Mouse (Mus musculus) kidney, embryonic 14.5 days (tissue): ENCODE measurements around the gene Tubb4b. TPM values are rescaled to one million over a fixed set of nuclear protein-coding genes. Genes with fewer than 3 reads are reported as not detected.

Experiments used
- ATAC-seq: fragments of 200-750 bp; cut with Nextera tagmentation; 2 replicates; pipeline ENCODE4 v1.8.0; 2017; ENCODE audit warnings: moderate number of reproducible peaks, mild to moderate bottlenecking, moderate TSS enrichment, moderate library complexity; ENCODE audit not compliant: low FRiP score, low TSS enrichment
- H3K27ac ChIP-seq: fragments of 300-500 bp; sonication (generic); 2 replicates; pipeline ENCODE4 v1.5.1; 2014; ENCODE audit warnings: low read depth, mild to moderate bottlenecking, low read length, moderate library complexity, mixed read lengths
- H3K27me3 ChIP-seq: fragments of 300-500 bp; sonication (generic); 2 replicates; pipeline ENCODE4 v1.6.1; 2014; ENCODE audit warnings: mild to moderate bottlenecking, low read length; ENCODE audit not compliant: control insufficient read depth, insufficient read depth
- H3K36me3 ChIP-seq: fragments of 300-500 bp; sonication (generic); 2 replicates; pipeline ENCODE4 v1.6.1; 2014; ENCODE audit warnings: low read length, mixed read lengths; ENCODE audit not compliant: control insufficient read depth, insufficient read depth
- H3K4me1 ChIP-seq: fragments of 300-500 bp; sonication (generic); 2 replicates; pipeline ENCODE4 v1.6.1; 2014; ENCODE audit warnings: low read length, mixed read lengths; ENCODE audit not compliant: control insufficient read depth, insufficient read depth
- H3K4me2 ChIP-seq: fragments of 300-500 bp; sonication (generic); replicated peaks from 2 replicates; pipeline ENCODE4 v1.6.1; 2014; ENCODE audit warnings: low read depth, mild to moderate bottlenecking, low read length
- H3K4me3 ChIP-seq: fragments of 300-500 bp; sonication (generic); 2 replicates; pipeline ENCODE4 v1.5.1; 2014; ENCODE audit warnings: mild to moderate bottlenecking, low read length
- H3K9ac ChIP-seq: fragments of 300-500 bp; sonication (generic); 2 replicates; pipeline ENCODE4 v1.6.1; 2014; ENCODE audit warnings: low read depth, mild to moderate bottlenecking, low read length, moderate library complexity
- H3K9me3 ChIP-seq: fragments of 300-500 bp; sonication (generic); 2 replicates; pipeline ENCODE4 v1.6.1; 2016; ENCODE audit warnings: low read length; ENCODE audit not compliant: control insufficient read depth
- WGBS: fragments of 180-500 bp; shearing (Covaris S2); extraction: QIAGEN DNeasy Blood & Tissue Kit; methylation state at CpG from one replicate; pipeline ENCODE4 v1.1.7; 2014; 5-methylcytosine and 5-hydroxymethylcytosine counted together
- polyA plus RNA-seq: library from polyadenylated mRNA; unstranded; fragments of >200 nt; fragmentation: Nextera tagmentation; extraction: Ambion mirVana; gene quantifications from 2 replicates; pipeline ENCODE4 v1.2.1, GENCODE M21; 2014

The Tubb4b gene
- polyA plus RNA-seq, 1 experiment from 2014 or later, result 565 TPM

DNA sequence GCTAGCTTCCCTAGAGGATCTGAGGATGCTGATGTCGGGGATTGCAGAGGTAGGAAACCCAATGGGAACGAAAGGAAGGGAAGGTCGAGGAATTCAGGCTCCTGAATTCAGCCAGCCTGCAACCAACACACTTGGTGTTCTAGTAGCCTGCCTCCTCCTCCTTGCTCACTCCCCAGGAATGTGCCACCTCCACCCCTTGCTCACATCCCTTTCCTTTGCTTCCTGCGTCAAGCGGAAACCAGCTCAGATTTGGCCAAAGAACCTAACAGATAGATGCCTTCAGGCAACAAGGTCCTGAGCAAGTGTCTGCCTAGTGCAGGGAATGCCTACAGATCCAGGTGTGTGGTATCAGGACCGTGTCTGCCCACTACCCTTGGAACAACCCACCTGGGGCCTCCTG, 47.9 kb downstream of the Tubb4b start:
- H3K4me3 ChIP-seq, result no peak overlapping the region
- peak overlapping the region; percentile 73; the same call in 1 of the 2 replicates for H3K27ac ChIP-seq
- WGBS, result 48% methylated on average over 6 of the region's 6 CpGs
- no peaks in the 10 kb centered on the region for H3K36me3 ChIP-seq
- H3K4me2 ChIP-seq, result peak overlapping the region; percentile 27
- no peak for ATAC-seq
- no peak overlapping the region for H3K9ac ChIP-seq
- no peaks in the 10 kb centered on the region for H3K9me3 ChIP-seq
- peaks cover 42% of the 10 kb centered on the region for H3K4me1 ChIP-seq
- peaks cover 19% of the 10 kb centered on the region for H3K27me3 ChIP-seq

GRCm38 (mm10) chr2:25175690-25176078, 48.8 kb downstream of the Tubb4b start:
- Histone ChIP-seq H3K36me3 (no peaks in the 10 kb centered on the region), H3K4me3 (no peak overlapping the region), H3K4me2 (no peak overlapping the region; the same call in 1 of the 2 replicates), H3K27me3 (peaks cover 10% of the 10 kb centered on the region), H3K27ac (peak overlapping the region; percentile 32), H3K9me3 (no peaks in the 10 kb centered on the region), H3K4me1 (peaks cover 40% of the 10 kb centered on the region), H3K9ac (no peak overlapping the region)
- WGBS, result 70% methylated on average over 4 of the region's 4 CpGs
- no peak for ATAC-seq

GRCm38 (mm10) chr2:25174866-25175689, 49.4 kb downstream of the Tubb4b start:
- ATAC-seq, result no peak
- H3K27ac ChIP-seq, result peak overlapping the region; percentile 32; the same call in 1 of the 2 replicates
- no peaks in the 10 kb centered on the region for H3K36me3 ChIP-seq
- H3K27me3 ChIP-seq, result peaks cover 9% of the 10 kb centered on the region; the same call in 1 of the 2 replicates
- H3K4me3 ChIP-seq, result no peak overlapping the region
- H3K4me1 ChIP-seq, result peaks cover 40% of the 10 kb centered on the region
- H3K9ac ChIP-seq, result no peak overlapping the region
- 52% methylated on average over 7 of the region's 7 CpGs for WGBS
- no peaks in the 10 kb centered on the region for H3K9me3 ChIP-seq
- no peak overlapping the region; the same call in 1 of the 2 replicates for H3K4me2 ChIP-seq

GRCm38 (mm10) chr2:25173821-25174220, 50.7 kb downstream of the Tubb4b start:
- Histone ChIP-seq H3K9ac (no peak overlapping the region), H3K4me3 (no peak overlapping the region), H3K36me3 (no peaks in the 10 kb centered on the region), H3K9me3 (no peaks in the 10 kb centered on the region), H3K27ac (no peak overlapping the region), H3K4me2 (no peak overlapping the region), H3K4me1 (peaks cover 50% of the 10 kb centered on the region), H3K27me3 (peaks cover 8% of the 10 kb centered on the region; the same call in 1 of the 2 replicates)
- no peak for ATAC-seq
- 92% methylated on average over 4 of the region's 4 CpGs for WGBS

DNA sequence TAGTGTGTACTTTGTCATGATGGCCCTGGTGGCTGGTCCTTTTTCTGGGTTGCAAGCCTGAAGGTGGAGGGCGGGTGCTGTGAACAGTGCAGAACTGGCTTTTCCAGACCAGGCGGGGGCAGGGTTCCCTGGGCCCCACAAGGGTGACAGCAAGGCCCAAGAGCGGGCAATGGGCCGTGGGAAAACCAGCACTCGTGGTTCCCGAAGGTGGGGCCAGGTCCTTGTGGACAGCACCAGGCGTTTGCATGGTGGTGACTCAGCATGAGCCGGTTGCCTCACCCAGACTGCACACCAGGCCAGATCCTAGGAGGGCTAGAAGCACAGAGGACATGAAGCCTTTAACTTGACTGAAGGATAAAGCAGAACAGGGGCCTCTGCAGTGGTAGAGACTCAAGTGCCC, 51.9 kb downstream of the Tubb4b start:
- no peak for ATAC-seq
- H3K9ac ChIP-seq, result no peak overlapping the region
- 40% methylated on average over 8 of the region's 8 CpGs for WGBS
- H3K27me3 ChIP-seq, result no peaks in the 10 kb centered on the region
- H3K4me1 ChIP-seq, result peaks cover 49% of the 10 kb centered on the region
- H3K9me3 ChIP-seq, result no peaks in the 10 kb centered on the region
- no peaks in the 10 kb centered on the region for H3K36me3 ChIP-seq
- no peak overlapping the region for H3K4me2 ChIP-seq
- no peak overlapping the region for H3K4me3 ChIP-seq
- H3K27ac ChIP-seq, result no peak overlapping the region

Other genes starting within 250 kb of the Tubb4b start
- 132 and 152 TPM in 2 replicates for gene Mrpl41, start 249.6 kb downstream of the Tubb4b start, polyA plus RNA-seq
- gene Pnpla7, start 248.7 kb downstream of the Tubb4b start, polyA plus RNA-seq, result 6.0 and 7.5 TPM in 2 replicates
- gene Nsmf, start 170.3 kb downstream of the Tubb4b start, polyA plus RNA-seq, result 57.4 and 67.7 TPM in 2 replicates
- gene Entpd8, start 144.4 kb downstream of the Tubb4b start, polyA plus RNA-seq, result 1.3 and 3.0 TPM in 2 replicates
- gene Noxa1, start 129.6 kb downstream of the Tubb4b start, polyA plus RNA-seq, result 0.36 and 0.53 TPM in 2 replicates
- gene Nrarp, start 43.9 kb downstream of the Tubb4b start, polyA plus RNA-seq, result 8.7 and 21.0 TPM in 2 replicates
- 6.8 and 11.3 TPM in 2 replicates for gene Tor4a, start 27.8 kb downstream of the Tubb4b start, polyA plus RNA-seq
- gene Nelfb, start 13.2 kb downstream of the Tubb4b start, polyA plus RNA-seq, result 72.7 and 101 TPM in 2 replicates
- gene Stpg3, start 10.1 kb downstream of the Tubb4b start, polyA plus RNA-seq, result 0.49 and 0.54 TPM in 2 replicates
- gene Fam166a, start 6.0 kb downstream of the Tubb4b start, polyA plus RNA-seq, result 0.55 TPM in 1 of 2 replicates, not detected in the other
- 0.34 and 0.57 TPM in 2 replicates for gene Slc34a3, start 9.7 kb upstream of the Tubb4b start, polyA plus RNA-seq
- gene Rnf224, start 12.1 kb upstream of the Tubb4b start, polyA plus RNA-seq, result 0.20 and 0.39 TPM in 2 replicates
- 19.8 and 21.2 TPM in 2 replicates for gene Rnf208, start 17.6 kb upstream of the Tubb4b start, polyA plus RNA-seq
- not detected in 2 replicates for gene Cysrt1, start 17.8 kb upstream of the Tubb4b start, polyA plus RNA-seq
- 3.6 and 4.7 TPM in 2 replicates for gene AL732309.1, start 22.2 kb upstream of the Tubb4b start, polyA plus RNA-seq
- 17.0 and 25.4 TPM in 2 replicates for gene Tmem203, start 30.7 kb upstream of the Tubb4b start, polyA plus RNA-seq
- gene Tprn, start 37.9 kb upstream of the Tubb4b start, polyA plus RNA-seq, result 5.8 and 7.3 TPM in 2 replicates
- 212 and 253 TPM in 2 replicates for gene Ssna1, start 47.7 kb upstream of the Tubb4b start, polyA plus RNA-seq
- gene Anapc2, start 47.8 kb upstream of the Tubb4b start, polyA plus RNA-seq, result 71.4 and 111 TPM in 2 replicates
- gene Tmem210, start 63.4 kb upstream of the Tubb4b start, polyA plus RNA-seq, result not detected in 2 replicates
- not detected in 2 replicates for gene Lrrc26, start 65.2 kb upstream of the Tubb4b start, polyA plus RNA-seq
- 0.32 and 0.64 TPM in 2 replicates for gene Grin1, start 94.5 kb upstream of the Tubb4b start, polyA plus RNA-seq
- 89.9 and 106 TPM in 2 replicates for gene Man1b1, start 107.6 kb upstream of the Tubb4b start, polyA plus RNA-seq
- gene Dpp7, start 131.7 kb upstream of the Tubb4b start, polyA plus RNA-seq, result 15.4 and 16.2 TPM in 2 replicates
- 19.3 and 25.0 TPM in 2 replicates for gene Uap1l1, start 141.0 kb upstream of the Tubb4b start, polyA plus RNA-seq
- gene Sapcd2, start 147.6 kb upstream of the Tubb4b start, polyA plus RNA-seq, result 45.1 and 47.2 TPM in 2 replicates
- gene Entpd2, start 171.2 kb upstream of the Tubb4b start, polyA plus RNA-seq, result 2.0 and 2.7 TPM in 2 replicates
- 32.8 and 34.0 TPM in 2 replicates for gene Npdc1, start 174.6 kb upstream of the Tubb4b start, polyA plus RNA-seq
- not detected in 2 replicates for gene Fut7, start 198.6 kb upstream of the Tubb4b start, polyA plus RNA-seq
- gene Abca2, start 204.0 kb upstream of the Tubb4b start, polyA plus RNA-seq, result 8.1 and 11.2 TPM in 2 replicates
- gene Clic3, start 232.1 kb upstream of the Tubb4b start, polyA plus RNA-seq, result 0.57 and 1.2 TPM in 2 replicates
- gene Paxx, start 236.4 kb upstream of the Tubb4b start, polyA plus RNA-seq, result 23.5 and 23.9 TPM in 2 replicates
- 1.1 and 1.5 TPM in 2 replicates for gene Ptgds, start 245.3 kb upstream of the Tubb4b start, polyA plus RNA-seq